8 mouse cellular contexts compared by ENCODE assay signal in genomic region chr13:100107652-100108472, GRCm38 (mm10). TPM values are rescaled to one million over a fixed set of nuclear protein-coding genes. Genes with fewer than 3 reads are reported as not detected.
DNase-seq lines count a peak whose midpoint lies in the region; ATAC-seq and TF ChIP-seq lines count a peak whose summit lies in the region.

Gene Serf1 (plus strand): TSS chr13:100108012.

- peaks cover 23% of the 10 kb centered on the region for H3K27me3 ChIP-seq in erythroblast, embryonic 14.5 days (ENCODE audit: control insufficient read depth)
- H3K27me3 ChIP-seq in kidney, adult 2 months (replicated peaks; ENCODE audit: control insufficient read depth, insufficient read depth, low read length), result no peaks in the 10 kb centered on the region
- no peaks in the 10 kb centered on the region for H3K27me3 ChIP-seq in limb, embryonic 15.5 days
- H3K27me3 ChIP-seq in midbrain, postnatal 0 days (ENCODE audit: insufficient read depth, low read length), result no peaks in the 10 kb centered on the region

- no peak for TF ChIP-seq CTCF in kidney, adult 2 months (conservative IDR thresholded peaks at IDR 0.05; ENCODE audit: insufficient read depth, insufficient read length, low read depth, low read length)
- no peak for TF ChIP-seq CTCF in midbrain, postnatal 0 days (IDR thresholded peaks at IDR 0.05)

- no peak for ATAC-seq in erythroblast, adult 5-6 weeks (replicated peaks; ENCODE audit: low FRiP score, poor library complexity, severe bottlenecking)
- peak; percentile 60 for ATAC-seq in limb, embryonic 15.5 days (ENCODE audit: insufficient number of reproducible peaks, low FRiP score, low TSS enrichment, low read depth)
- ATAC-seq in midbrain, postnatal 0 days (ENCODE audit: low FRiP score), result peak; percentile 77

- WGBS in kidney, adult 2 months, result under 1% methylated on average over 75 of the region's 76 CpGs
- WGBS in limb, embryonic 15.5 days, result under 1% methylated on average over 74 of the region's 76 CpGs
- 1% methylated on average over 66 of the region's 76 CpGs for WGBS in midbrain, postnatal 0 days

- no peaks in the 10 kb centered on the region for H3K36me3 ChIP-seq in erythroblast, embryonic 14.5 days (ENCODE audit: control insufficient read depth)
- H3K36me3 ChIP-seq in kidney, adult 2 months (ENCODE audit: control insufficient read depth, insufficient read depth, low read length), result no peaks in the 10 kb centered on the region
- peaks cover 10% of the 10 kb centered on the region for H3K36me3 ChIP-seq in limb, embryonic 15.5 days
- H3K36me3 ChIP-seq in midbrain, postnatal 0 days (ENCODE audit: insufficient read depth, low read length), result no peaks in the 10 kb centered on the region; the same call in 1 of the 2 replicates

- H3K4me2 ChIP-seq in limb, embryonic 15.5 days, result peak within 1 kb of the TSS; percentile 84
- H3K4me2 ChIP-seq in midbrain, postnatal 0 days (ENCODE audit: low read depth, low read length, poor library complexity, severe bottlenecking), result peak within 1 kb of the TSS; percentile 88

- H3K9ac ChIP-seq in limb, embryonic 15.5 days, result peak within 1 kb of the TSS; percentile 78
- peak within 1 kb of the TSS; percentile 78 for H3K9ac ChIP-seq in midbrain, postnatal 0 days (replicated peaks; ENCODE audit: low read length, poor library complexity, severe bottlenecking)

- TF ChIP-seq POLR2A in kidney, adult 2 months (IDR thresholded peaks at IDR 0.05; ENCODE audit: low read depth, low read length), result no peak

- no peak within 1 kb of the TSS for H3K27ac ChIP-seq in kidney, adult 2 months (ENCODE audit: insufficient read depth, low read depth, low read length)
- peak within 1 kb of the TSS; percentile 82 for H3K27ac ChIP-seq in limb, embryonic 15.5 days
- H3K27ac ChIP-seq in midbrain, postnatal 0 days (ENCODE audit: low read depth, low read length), result peak within 1 kb of the TSS; percentile 51; the same call in 1 of the 2 replicates

- peak; percentile 84 for DNase-seq in embryo, embryonic 9.5 days (ENCODE audit: extremely low spot score)
- DNase-seq in heart, adult 18-20 months, result peak; percentile 85 to 87
- peak; percentile 86 for DNase-seq in kidney, adult 2 months
- peak; percentile 81 for DNase-seq in midbrain, postnatal 0 days (ENCODE audit: low spot score)
- DNase-seq in spleen, postnatal 4 days (ENCODE audit: low spot score in 2 of 2), result peak; percentile 73 to 86

- H3K4me1 ChIP-seq in erythroblast, embryonic 14.5 days (ENCODE audit: control insufficient read depth), result peaks cover 26% of the 10 kb centered on the region
- H3K4me1 ChIP-seq in kidney, adult 2 months (ENCODE audit: control insufficient read depth, insufficient read depth, low read length), result peaks cover 2% of the 10 kb centered on the region; the same call in 1 of the 2 replicates
- peaks cover 18% of the 10 kb centered on the region for H3K4me1 ChIP-seq in limb, embryonic 15.5 days
- H3K4me1 ChIP-seq in midbrain, postnatal 0 days (ENCODE audit: insufficient read depth, low read length), result no peaks in the 10 kb centered on the region; the same call in 1 of the 2 replicates

- peak within 1 kb of the TSS; percentile 75 for H3K4me3 ChIP-seq in erythroblast, embryonic 14.5 days (replicated peaks)
- H3K4me3 ChIP-seq in kidney, adult 2 months (ENCODE audit: insufficient read depth, low read depth, low read length), result peak within 1 kb of the TSS; percentile 79
- peak within 1 kb of the TSS; percentile 82 for H3K4me3 ChIP-seq in limb, embryonic 15.5 days
- peak within 1 kb of the TSS; percentile 88 for H3K4me3 ChIP-seq in midbrain, postnatal 0 days (ENCODE audit: low read depth, low read length)

- H3K9me3 ChIP-seq in erythroblast, embryonic 14.5 days (ENCODE audit: control insufficient read depth, low read length), result no peaks in the 10 kb centered on the region
- no peaks in the 10 kb centered on the region for H3K9me3 ChIP-seq in limb, embryonic 15.5 days
- no peaks in the 10 kb centered on the region for H3K9me3 ChIP-seq in midbrain, postnatal 0 days (ENCODE audit: low read length)

RNA-seq across cellular contexts. Expression of gene Serf1, which starts in this region (rescaled TPM):
- polyA plus RNA-seq in erythroblast, embryonic 14.5 days (2012), result 0.76 and 1.0 TPM in 2 replicates
- total RNA-seq in erythroblast, adult 5-6 weeks (2015; ENCODE audit: low replicate concordance), result 1.3 and 10.2 TPM in 2 replicates
- total RNA-seq in erythroblast, adult 5-6 weeks (2017; ENCODE audit: low replicate concordance), result 4.9 and 10.2 TPM in 2 replicates
- total RNA-seq in heart, adult 18-20 months (2021), result 1 to 10 TPM; 4.5 to 6.0 TPM
- 8.3 and 11.5 TPM in 2 replicates for polyA plus RNA-seq in kidney, adult 2 months (2012; rRNA removed)
- 147 and 155 TPM in 2 replicates for polyA plus RNA-seq in limb, embryonic 15.5 days (2015; fragmentation: Nextera tagmentation; extraction: Ambion mirVana)
- total RNA-seq in midbrain, postnatal 0 days (2014; rRNA removed), result 99.5 and 110 TPM in 2 replicates
- 389 and 390 TPM in 2 replicates for polyA plus RNA-seq in midbrain, postnatal 0 days (2015; fragmentation: Nextera tagmentation; extraction: Ambion mirVana)

Comparison
In these comparisons a context has a peak if more than half of its experiments do, and no peak if none do; other contexts are left out.
1. RNA of gene Serf1 (polyA plus RNA-seq): 389 to 390 TPM in midbrain, postnatal 0 days and 147 to 155 TPM in limb, embryonic 15.5 days; 8.3 to 11.5 TPM in kidney, adult 2 months and 0.76 to 1.0 TPM in erythroblast, embryonic 14.5 days; every median in the first group is over 10 times any median in the second.
2. Peak in every context shown above with its lines, with median percentiles within 50 percentile points of each other: H3K4me3 ChIP-seq and DNase-seq.